Mouse (Mus musculus): Measurements from ENCODE around the gene Fbxo31. TPM values are rescaled to one million over a fixed set of nuclear protein-coding genes. Genes with fewer than 3 reads are reported as not detected.
A peak's percentile ranks its signal among the peaks of the same experiment; 100 is the strongest.
"Not testable (repeated sequence)": the region's sequence is repeated elsewhere in the genome, so short reads cannot be mapped to it uniquely, and the experiment has no call there.

Gene Fbxo31
- total RNA-seq (2021) = 100 to 1,000 TPM in 1 of 2 experiments, 10 to 100 TPM in 1; 89.8 to 109 TPM
- long read RNA-seq, experiment 1, full-length matches to known transcripts = 9 of 154 reads
- long read RNA-seq, experiment 1, partial matches to known transcripts = 9 of 154 reads
- long read RNA-seq, experiment 1, other reads (novel, unspliced or antisense) = 136 of 154 reads
- long read RNA-seq, experiment 2, full-length matches to known transcripts = 19 of 194 reads
- long read RNA-seq, experiment 2, partial matches to known transcripts = 11 of 194 reads
- long read RNA-seq, experiment 2, other reads (novel, unspliced or antisense) = 164 of 194 reads

DNA sequence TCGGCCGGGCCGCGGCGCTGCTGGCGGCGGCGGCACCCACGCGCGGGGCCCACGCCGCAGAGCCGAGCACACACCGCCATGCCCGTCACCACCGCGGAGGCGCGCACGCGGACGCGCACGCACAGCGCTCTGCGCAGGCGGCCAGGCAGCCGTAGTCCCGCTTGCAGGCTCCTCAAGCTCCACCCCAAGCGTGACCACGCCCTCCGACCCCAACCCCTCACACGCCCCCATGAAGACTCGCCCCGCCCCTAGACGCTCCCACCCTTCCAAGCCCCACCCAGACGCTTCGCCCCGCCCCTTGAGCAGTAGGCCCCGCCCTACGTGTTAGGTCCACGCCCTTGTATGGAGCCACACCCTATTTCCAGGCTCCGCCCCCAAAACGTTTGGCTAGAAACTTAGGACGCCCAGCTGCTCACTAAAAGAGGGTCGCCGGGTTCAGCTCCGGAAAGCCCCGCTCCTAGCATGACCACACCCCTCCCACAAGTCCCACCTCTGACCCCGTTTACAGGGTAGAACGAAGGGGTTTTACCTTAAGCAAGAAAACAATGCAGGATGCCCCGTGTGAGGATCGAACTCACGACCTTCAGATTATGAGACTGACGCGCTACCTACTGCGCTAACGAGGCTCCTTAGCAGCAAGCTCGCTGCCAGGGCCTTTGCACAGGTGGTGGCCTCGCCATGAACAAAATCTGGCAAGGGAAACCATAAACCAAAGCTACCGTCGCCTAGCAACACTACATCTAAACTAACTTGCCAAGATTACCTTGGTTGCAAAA is at the start of gene Fbxo31:
Gene Fbxo31, minus strand, starts transcription at position 131 of the 776 bp plus-strand sequence.
- peak; percentile 95 for DNase-seq

DNA sequence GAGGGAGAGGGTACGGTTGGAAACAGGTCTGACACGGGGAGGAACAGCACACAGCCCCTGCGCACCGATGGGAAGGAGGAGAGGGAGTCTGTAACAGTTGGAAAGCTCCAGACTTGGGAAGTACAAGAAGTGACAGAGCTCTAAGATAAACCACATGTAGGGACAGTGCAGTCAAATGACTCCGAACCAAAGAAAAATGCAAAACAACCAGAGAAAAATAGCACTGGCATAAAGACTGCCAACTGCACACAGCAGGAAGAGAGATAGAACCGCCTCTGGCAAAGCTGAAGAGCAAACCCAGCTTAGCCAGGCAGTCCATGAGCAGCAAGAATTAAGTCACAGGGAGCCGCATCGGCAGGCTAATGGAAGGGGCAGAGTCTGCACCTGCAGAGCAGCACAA is 44.4 kb upstream of the Fbxo31 start:
- no peak for DNase-seq

DNA sequence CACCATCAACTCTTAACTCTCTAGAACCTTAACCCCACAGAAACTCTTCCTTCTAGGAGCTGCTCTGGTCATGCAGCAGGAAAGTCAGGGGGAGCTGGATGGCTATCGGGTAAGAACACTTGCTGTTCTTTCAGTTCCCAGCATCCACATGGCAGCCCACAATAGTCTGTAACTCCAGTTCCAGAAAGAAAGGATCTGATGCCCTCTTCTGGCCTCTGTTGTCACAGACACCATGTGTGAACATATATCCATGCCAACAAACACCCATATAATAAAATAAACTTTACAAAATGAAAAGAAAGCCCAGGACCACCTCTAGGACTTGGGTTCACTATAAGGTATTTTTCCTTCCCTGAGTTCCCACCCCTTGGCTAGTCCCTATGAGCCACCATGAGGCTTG is 43.3 kb upstream of the Fbxo31 start:
- no peak for DNase-seq

DNA sequence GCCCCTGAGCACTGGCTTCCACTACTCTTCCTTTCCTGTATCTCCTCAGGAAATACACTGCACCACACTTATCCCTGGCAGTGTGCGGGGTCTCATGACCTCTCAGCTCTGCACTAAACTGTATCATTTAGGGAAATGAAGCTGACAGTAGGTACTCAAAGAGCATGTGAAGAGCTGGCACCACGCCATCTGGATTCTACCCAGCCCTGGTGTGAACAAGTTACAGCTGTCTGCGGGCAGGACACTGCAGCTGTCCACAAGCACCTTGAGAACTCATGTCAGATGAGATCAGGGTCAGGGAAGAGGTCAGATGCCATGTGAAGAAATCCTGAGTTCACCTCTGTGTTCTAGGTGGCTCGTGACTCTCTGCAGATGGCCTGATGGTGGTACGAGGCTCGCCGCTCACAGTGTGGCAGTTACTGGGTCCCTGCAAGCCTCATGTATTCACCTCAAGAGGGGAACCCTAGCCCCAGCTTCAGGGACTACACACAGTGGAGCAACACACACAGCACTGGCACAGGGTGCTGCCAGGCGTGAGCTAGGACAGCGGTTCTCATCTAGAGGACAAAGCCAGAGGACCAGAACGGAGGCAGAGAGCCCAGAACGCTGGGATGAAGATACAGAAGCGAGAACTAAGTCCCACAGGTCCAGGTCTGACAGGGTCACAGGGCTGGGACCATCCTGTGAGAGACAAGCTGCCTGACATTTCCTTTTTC is 42.4 kb upstream of the Fbxo31 start:
- no peak for DNase-seq

DNA sequence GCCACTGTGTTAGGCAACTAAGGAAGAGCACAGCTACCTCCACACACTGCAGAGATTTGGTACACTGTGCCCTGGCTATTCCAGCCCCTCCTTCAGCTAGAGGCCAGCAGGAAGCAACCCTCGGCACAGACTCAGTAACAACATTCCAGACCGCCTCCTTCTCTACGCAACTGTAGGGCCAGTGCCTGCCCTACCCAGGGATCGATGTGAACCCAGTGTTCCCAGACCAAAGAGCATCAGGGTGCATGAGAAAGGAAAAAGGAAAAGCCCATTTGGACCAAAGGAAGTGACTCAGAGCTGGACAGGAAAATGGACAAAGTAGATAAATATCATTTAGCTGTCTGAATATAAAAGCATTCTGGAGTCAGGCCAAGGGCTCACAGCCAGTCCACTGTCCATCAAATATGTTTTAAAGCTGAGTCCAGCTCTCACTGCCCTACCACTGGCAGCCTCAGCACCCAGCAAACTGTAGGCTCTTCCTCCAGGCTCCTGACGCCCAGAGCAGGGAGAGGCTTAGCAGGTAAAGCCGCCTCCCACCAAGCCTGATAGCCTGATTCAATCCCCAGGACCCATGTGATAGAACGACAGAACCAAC is 40.9 kb upstream of the Fbxo31 start:
- DNase-seq = peak; percentile 77

DNA sequence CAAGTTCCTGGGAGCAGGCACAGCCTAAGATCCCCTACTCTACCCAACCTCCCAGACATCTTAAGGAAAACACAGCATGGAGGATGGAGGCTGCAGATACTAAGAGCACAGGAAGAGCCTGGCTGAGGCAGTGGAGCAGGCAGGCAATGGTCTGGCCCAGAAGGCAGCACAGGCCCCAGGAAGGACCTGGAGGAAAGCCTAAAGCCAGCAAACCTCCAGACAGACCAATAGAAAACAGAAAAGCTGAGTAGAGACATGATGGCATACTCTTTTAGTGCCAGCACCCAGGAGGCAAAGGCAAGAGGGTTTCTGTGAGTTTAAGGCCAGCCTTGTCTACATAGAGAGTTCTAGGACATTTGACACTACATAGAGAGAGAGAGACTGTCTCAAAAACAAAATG is 34.8 kb upstream of the Fbxo31 start:
- no peak for DNase-seq

DNA sequence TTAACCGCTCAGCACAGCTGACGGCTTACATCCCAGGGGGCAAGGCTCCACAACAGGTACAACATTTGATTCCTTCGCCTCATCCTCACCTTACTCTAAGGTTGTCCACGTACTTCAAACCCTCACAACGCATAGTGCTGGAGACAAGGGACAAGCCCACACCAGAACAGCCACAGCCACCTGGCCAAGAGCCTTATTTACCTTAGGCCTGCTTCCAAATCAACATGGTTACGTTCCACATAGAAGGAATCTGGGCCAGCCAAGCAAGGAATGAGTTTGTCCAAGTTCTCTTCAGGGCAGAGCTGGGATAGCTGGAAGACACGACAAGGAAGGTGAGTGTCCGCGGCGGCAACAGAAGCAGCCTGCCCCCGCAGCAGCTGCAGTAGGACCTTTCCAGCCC is 31.3 kb upstream of the Fbxo31 start:
- DNase-seq = no peak

DNA sequence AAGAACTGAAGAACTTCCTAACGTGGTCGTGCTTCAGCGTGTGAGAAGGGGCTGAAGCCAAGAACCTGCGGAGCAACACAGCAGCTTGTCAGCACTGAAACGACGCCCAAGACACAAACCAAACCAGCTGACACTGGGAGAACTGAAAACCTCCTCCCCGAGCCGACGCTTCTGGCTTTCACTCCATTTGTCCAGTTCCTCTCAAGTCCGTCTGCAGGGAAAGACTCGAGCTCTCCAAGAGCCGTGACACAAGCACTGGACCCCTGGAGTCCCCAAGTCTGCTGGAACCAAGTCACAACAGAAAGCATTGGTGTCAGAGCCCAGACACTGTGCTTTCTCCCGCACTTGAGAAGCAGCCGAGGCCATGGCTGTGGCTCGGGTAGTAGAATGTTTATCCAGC is 30.6 kb upstream of the Fbxo31 start:
- no peak for DNase-seq

DNA sequence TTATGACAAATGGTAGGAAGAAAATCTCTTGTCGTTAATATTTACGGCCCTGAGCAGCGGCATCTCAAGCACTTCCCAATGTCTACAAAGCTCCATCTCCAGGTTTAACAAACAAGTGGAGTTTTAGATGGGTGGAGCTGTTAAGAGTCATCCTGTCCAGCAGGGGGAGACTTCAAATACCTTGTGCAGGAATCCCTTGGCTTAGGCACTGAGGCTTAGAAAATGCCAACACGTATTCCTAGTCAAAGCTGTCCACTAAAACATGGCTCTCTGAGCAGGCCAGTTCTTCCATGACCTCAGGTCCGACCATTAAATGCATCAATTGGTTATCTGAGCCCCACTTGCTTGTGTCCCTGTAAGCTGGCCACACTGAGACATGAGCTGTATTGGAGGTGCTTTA is 29.1 kb upstream of the Fbxo31 start:
- no peak for DNase-seq

DNA sequence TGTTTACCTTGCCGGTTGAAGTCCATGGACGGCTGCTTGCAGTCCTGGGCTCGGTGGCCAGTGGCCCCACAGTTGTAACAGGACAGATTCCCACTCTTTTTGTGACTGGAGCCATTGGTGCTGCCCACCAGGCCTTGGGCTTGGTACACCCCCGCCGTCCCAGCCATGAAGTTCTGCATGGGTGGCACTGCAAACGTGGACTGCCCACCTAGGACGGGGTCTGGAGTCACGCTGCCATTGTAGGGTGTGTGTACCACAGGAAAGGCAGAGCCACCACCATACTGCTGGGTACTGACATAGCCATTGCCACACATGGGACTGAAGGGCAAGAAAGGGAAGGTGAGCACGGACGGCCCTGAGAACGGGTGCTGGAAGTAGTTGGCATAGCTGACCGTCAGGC is 25.2 kb upstream of the Fbxo31 start:
- no peak for DNase-seq

DNA sequence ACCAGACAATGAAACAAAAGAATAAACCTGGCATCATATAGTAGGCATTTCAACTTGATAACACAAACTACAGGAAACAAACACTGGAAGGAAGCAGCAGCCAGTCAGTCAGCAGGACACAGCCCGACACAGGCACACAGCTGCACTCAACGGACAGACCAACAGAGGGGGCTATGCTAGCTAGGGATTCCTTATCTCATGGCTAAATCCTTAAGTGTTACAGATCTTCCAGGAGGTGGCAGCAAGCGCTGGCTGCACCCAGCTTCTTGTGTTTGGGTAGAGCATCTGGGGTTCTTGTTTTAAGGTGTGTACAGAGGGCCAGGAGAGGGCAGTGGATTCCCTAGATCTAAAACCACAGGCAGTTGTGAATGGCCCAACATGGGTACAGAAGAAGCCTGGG is 24.3 kb upstream of the Fbxo31 start:
- peak; percentile 69 for DNase-seq

DNA sequence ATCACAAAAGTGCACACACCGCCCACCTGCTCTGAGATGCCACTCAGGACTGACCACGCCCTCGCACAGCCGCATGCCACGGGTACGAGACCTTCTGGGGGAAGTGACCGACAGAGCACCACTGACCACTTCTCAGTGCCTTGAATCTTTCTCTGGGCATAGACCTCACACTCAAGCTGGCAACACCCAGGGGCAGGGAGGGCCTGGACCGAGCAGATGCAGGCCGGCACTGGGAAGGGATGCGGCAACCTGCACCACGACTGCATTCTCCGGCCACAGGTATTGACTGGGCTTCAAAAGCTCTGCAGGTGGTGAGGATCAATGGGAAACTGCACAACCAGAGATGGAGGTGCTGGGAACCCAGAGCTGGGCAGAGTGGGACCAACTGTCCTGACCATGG is 23.8 kb upstream of the Fbxo31 start:
- no peak for DNase-seq

DNA sequence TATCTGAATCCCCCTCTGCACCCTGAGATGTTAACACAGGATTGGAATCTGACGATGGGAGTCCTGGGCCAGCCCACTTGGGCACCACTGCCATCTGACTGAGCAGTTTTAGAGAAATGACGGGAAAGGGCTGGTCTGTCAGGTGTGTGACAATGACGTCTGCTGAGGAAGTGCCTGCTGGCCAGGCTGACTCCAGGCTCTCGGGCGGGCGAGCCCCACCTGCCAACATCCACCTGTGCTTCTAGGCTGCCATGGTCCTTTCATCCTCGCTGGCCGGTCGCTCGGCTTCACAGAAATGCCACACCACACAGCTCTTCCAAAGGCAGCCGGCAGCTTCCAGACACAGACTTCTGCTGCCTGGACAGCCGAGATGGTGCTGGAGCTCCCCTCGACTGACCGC is 21.2 kb upstream of the Fbxo31 start:
- DNase-seq = no peak

DNA sequence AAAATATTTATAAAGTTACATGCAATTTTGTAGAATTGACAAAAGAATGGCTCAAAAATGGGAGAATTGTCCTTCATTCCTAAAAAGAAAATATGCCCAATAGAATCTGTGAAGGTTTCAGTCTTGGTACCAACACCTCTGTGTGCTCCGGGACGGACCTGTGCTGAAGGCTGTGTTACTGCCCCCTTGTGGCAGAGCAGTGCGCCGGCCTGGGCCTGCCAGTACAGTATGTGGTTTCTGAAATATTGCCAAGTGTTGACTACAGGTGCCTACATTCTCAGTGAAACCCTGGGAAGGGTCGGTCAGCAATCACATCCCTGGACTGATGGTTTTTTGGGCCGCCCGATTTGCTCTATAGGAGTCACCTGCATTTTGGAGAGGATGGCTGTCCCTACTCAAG is 20.3 kb upstream of the Fbxo31 start:
- DNase-seq = peak; percentile 72

DNA sequence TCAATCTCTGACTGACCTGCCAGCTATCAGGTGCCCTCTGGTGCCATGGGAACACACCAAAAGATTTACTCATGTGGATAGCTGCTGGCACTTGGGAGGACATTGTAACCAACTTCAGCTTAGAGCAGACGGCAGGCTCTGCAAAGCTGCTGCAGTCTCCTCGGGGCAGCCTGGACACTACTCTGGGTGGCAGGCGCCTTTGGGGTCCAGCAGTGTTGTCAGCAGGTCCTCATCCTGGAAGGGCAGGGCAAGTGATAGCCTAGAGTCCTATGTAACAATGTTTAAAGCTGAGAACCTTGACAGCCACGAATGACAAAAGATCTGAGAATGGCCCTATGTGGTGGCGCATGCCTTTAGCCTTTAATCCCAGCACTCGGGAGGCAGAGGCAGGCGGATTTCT is 19.6 kb upstream of the Fbxo31 start:
- DNase-seq = no peak

DNA sequence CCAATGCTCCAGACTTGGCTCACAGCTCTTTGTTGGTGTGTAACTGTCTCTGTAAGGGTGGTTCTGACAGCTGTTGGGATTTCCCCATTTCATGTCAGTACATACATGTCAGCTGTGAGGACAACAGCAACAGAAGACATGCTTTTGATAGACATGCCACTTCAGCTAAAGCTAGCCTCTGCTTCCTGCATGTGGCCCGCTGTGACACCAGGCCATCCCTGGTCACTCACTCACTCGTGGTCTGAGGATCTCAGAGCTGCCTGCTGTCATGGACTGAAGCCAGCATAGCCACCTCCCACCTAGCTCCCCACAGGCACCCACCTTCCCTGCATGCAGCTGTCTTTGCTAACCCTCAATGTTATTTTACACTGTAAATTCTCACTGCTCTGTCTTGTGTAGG is 18.9 kb upstream of the Fbxo31 start:
- DNase-seq = not testable (repeated sequence)

DNA sequence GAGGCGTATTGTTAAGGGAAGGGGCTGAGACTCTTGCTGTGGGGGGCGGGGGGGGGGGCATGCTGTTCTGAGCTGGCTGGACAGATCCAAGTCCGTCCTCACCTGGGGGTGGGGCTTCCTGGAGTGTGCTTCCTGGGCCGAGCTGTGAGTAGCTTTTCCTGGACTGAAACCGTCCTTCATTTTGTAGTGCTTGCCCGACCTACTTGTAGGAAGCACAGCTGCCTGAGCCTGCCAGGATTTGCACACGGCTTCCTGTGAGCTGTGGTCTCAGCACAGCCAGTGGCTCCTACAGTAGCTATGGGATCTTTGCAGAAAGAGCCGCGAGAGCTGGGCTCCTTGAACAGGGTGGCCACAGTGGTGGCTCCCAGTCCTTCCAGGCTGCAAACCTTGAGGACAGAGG is 15.4 kb upstream of the Fbxo31 start:
- no peak for DNase-seq

DNA sequence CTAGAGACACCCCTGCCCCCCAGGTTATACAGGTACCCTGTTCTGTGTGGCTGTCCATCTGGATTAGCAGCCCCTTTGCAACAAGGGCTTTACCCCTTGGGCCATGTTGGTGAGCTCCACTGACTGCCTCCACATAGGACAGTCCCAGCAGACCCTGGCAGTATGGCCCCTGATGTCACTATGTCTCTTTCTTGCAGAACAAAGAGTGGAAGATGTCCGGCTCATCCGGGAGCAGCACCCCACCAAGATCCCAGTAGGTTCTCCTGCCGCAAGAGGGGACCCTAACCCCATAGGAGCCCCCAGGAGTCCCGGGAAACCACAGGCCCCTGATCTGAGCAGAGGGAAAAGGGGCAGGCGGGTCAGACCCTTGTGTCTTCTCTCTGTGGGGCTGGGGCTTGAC is 14.7 kb upstream of the Fbxo31 start:
- no peak for DNase-seq

DNA sequence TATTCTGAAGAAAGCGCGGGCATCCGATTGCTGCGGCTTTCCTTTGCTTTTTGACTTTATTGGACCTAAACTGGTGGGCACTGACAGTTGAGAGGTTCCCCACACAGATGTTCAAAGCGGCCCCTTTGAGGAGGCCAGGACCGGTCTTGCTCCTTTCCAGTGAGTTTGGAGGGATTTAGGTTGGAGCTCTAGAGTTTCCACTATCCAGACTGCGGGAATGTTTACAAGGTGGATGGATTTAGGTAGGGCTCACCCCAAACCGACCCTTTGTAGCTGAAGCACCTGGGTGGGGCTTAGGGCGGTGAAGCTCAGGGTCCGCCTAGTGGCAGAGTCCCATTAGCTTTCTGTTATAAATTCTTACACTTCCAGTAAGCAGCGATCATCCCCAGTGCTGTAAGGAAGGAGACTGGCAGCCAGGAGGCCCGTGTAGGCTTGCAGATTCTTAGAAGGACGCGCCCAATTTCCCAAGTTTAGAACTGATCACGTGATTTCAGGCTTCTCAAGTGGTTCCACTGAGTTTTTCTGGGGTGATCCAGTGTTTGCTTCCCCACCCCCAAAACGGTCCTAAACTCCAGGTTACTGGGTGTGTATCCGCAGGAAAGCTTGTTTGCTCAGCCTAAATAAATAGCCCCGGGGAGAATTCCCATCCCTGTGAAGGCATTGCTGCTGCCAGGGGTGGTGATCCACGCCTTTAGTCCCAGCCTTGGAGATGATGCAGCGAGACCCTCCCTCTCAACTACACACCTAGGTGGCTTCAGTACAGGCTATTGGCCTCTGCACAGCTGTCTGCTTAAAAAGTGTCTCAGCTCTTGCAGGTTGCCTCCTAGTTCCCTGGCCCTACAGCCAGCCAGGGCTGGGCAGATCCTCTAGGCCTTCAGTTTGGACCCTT is 12.8 kb upstream of the Fbxo31 start:
- DNase-seq = no peak

DNA sequence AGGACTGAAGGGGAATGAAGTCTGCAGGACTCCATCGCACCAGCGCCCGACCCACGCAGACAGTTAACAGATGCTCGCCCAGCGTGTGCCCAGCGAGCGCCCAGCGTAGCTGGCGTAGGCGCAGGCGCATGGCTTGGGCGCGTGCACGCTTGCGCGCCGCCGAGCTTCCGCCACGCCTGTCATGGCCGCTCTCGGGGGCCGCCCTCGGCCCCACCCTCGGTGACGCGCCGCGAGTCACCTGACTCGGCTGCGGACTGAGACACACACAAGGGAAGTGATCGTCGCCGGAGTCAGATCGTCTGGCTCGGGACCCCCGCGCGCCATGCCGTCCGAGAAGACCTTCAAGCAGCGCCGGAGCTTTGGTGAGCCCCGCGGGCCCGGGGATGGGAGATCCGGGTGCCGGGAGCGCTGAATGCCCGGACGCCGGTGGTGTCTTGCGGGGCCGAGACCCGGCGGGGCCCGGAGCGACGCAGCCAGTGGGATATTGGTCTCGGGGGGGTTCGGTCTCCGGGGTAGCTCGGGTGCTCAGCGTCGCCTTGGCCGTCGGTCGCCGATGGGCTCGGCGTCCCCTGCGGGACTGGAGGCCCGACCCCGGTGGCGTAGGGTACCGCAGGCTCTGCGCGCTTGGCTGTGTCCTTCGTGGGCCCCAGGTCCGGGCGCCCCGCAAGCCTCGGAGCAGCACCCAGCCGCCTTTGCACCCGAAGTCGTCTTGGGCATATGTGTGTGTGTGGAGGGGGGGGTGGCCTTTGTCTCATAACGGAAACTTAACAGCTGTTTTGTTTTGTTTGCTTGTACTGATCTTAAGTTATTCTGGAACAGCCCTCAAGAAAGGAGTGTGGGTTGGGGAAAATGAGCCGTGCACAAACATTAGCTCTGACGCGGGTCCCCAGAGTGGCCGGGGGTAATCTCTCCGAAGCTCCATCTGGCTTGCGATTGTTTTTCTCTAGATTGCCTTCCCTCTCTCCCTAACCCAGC is 11.9 kb upstream of the Fbxo31 start, which contains the start of gene Map1lc3b:
Gene Map1lc3b, plus strand, starts transcription at position 159 of the 975 bp plus-strand sequence.
- peak; percentile 93 for DNase-seq
